Mouse (Mus musculus): Measurements from ENCODE around the gene Kiss1.

Gene Kiss1

GRCm38 (mm10) chr1:133363276-133364021 is 41.8 kb downstream of the Kiss1 start, which contains the start of gene Etnk2:
Gene Etnk2, plus strand, starts transcription at chr1:133363572.
- peak; percentile 86 to 92 for DNase-seq

- DNase-seq = no peak
Measured at GRCm38 (mm10) chr1:133364022-133364630, 42.5 kb downstream of the Kiss1 start.

- DNase-seq = no peak
Measured at GRCm38 (mm10) chr1:133364890-133365289, 43.2 kb downstream of the Kiss1 start.

GRCm38 (mm10) chr1:133366951-133367605 is 45.4 kb downstream of the Kiss1 start:
- no peak for DNase-seq

- DNase-seq = no peak
Measured at GRCm38 (mm10) chr1:133367606-133368488, 46.2 kb downstream of the Kiss1 start.

GRCm38 (mm10) chr1:133368644-133369043 is 47.0 kb downstream of the Kiss1 start:
- peak in 1 of 2 experiments; percentile 37 for DNase-seq

GRCm38 (mm10) chr1:133370352-133370751 is 48.7 kb downstream of the Kiss1 start:
- DNase-seq = no peak

GRCm38 (mm10) chr1:133371431-133371830 is 49.8 kb downstream of the Kiss1 start:
- DNase-seq = no peak

GRCm38 (mm10) chr1:133372113-133372512 is 50.4 kb downstream of the Kiss1 start:
- DNase-seq = peak; percentile 46 to 49

- peak; percentile 88 to 93 for DNase-seq
Measured at GRCm38 (mm10) chr1:133375696-133376346, 54.1 kb downstream of the Kiss1 start.

- DNase-seq = peak; percentile 24 to 44
Measured at GRCm38 (mm10) chr1:133377547-133377946, 55.9 kb downstream of the Kiss1 start.

All from kidney, postnatal 36 days (tissue).